Mouse (Mus musculus) liver, embryonic 15.5 days (tissue): Measurements from ENCODE around the gene Ndufs2. TPM values are rescaled to one million over a fixed set of nuclear protein-coding genes. Genes with fewer than 3 reads are reported as not detected.

Source experiments
- ATAC-seq: fragments of 200-750 bp; cut with Nextera tagmentation; 2 replicates; pipeline ENCODE4 v1.8.0; 2017; ENCODE audit warnings: moderate number of reproducible peaks, mild to moderate bottlenecking, moderate library complexity; ENCODE audit not compliant: insufficient read depth
- H3K27ac ChIP-seq: fragments of 300-500 bp; sonication (generic); replicated peaks from 2 replicates; pipeline ENCODE4 v1.5.1; 2015; ENCODE audit warnings: mild to moderate bottlenecking, inconsistent platforms
- H3K27me3 ChIP-seq: fragments of 300-500 bp; sonication (generic); 2 replicates; pipeline ENCODE4 v1.6.1; 2015; ENCODE audit warnings: mild to moderate bottlenecking, inconsistent platforms
- H3K36me3 ChIP-seq: fragments of 300-500 bp; sonication (generic); replicated peaks from 2 replicates; pipeline ENCODE4 v1.6.1; 2015; ENCODE audit warnings: moderate library complexity, mild to moderate bottlenecking, inconsistent platforms
- H3K4me1 ChIP-seq: fragments of 300-500 bp; sonication (generic); replicated peaks from 2 replicates; pipeline ENCODE4 v1.6.1; 2015; ENCODE audit warnings: inconsistent platforms
- H3K4me2 ChIP-seq: fragments of 300-500 bp; sonication (generic); 2 replicates; pipeline ENCODE4 v1.6.1; 2015; ENCODE audit warnings: moderate library complexity, mild to moderate bottlenecking, inconsistent platforms
- H3K4me3 ChIP-seq: fragments of 300-500 bp; sonication (generic); replicated peaks from 2 replicates; pipeline ENCODE4 v1.5.1; 2015; ENCODE audit warnings: mild to moderate bottlenecking, inconsistent platforms
- H3K9ac ChIP-seq: fragments of 300-500 bp; sonication (generic); 2 replicates; pipeline ENCODE4 v1.6.1; 2015; ENCODE audit warnings: moderate library complexity, mild to moderate bottlenecking, inconsistent platforms
- H3K9me3 ChIP-seq: fragments of 300-500 bp; sonication (generic); replicated peaks from 2 replicates; pipeline ENCODE4 v1.6.1; 2016; ENCODE audit warnings: inconsistent platforms
- WGBS: fragments of 180-500 bp; shearing (Covaris S2); methylation state at CpG from one replicate; pipeline ENCODE4 v1.1.7; 2015; ENCODE audit warnings: mixed read lengths; ENCODE audit not compliant: insufficient replicate concordance; 5-methylcytosine and 5-hydroxymethylcytosine counted together
- polyA plus RNA-seq: library from polyadenylated mRNA; unstranded; fragments of >200 nt; fragmentation: Nextera tagmentation; extraction: Ambion mirVana; gene quantifications from 2 replicates; pipeline ENCODE4 v1.2.1, GENCODE M21; 2015

Gene Ndufs2
- polyA plus RNA-seq = 137 and 144 TPM in 2 replicates

DNA sequence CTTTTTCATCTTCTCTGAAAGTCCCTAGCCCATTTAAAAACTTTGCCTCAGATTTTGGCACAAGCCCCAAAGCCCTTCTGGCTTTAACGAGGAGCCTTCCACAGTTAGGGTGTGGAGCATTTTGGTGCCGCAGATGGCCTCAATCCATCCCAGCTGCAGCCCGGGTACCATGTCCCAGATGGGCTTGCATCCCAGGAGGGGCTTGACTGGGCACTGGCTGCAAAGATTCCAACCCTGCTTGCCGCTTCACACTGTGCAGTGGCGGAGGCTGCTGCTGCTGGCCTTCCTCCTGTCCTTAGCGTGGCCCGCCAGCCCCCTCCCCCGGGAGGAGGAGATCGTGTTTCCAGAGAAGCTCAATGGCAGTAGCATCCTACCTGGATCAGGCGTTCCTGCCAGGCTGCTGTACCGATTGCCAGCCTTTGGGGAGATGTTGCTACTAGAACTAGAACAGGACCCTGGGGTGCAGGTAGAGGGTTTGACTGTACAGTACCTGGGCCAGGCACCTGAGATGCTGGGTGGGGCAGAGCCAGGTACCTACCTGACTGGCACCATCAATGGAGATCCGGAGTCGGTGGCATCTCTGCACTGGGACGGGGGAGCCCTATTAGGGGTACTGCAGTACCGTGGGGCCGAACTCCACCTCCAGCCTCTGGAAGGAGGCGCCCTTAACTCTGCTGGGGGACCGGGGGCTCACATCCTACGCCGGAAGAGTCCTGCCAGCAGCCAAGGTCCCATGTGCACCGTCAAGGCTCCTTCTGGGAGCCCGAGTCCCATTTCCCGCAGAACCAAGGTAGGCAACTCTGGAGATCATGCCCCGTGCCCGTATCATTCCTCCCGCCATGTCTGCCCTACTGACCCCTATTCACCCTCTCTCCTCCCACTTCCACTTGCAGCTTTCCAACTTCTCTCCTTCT, at the start of gene Ndufs2:
Gene Ndufs2, minus strand, starts transcription at position 709 of the 914 bp plus-strand sequence.
- no peak for ATAC-seq
- Histone ChIP-seq H3K9ac (no peak within 1 kb of the TSS), H3K36me3 (no peaks in the 10 kb centered on the region), H3K27me3 (peaks cover 61% of the 10 kb centered on the region), H3K4me3 (0 out of 2 replicates have a peak within 1 kb of the TSS, but pooled peaks have one; percentile 18), H3K4me1 (peaks cover 28% of the 10 kb centered on the region), H3K27ac (no peak within 1 kb of the TSS), H3K4me2 (peak within 1 kb of the TSS; percentile 27; the same call in 1 of the 2 replicates), H3K9me3 (no peaks in the 10 kb centered on the region)
- 34% methylated on average over 26 of the region's 26 CpGs for WGBS

DNA sequence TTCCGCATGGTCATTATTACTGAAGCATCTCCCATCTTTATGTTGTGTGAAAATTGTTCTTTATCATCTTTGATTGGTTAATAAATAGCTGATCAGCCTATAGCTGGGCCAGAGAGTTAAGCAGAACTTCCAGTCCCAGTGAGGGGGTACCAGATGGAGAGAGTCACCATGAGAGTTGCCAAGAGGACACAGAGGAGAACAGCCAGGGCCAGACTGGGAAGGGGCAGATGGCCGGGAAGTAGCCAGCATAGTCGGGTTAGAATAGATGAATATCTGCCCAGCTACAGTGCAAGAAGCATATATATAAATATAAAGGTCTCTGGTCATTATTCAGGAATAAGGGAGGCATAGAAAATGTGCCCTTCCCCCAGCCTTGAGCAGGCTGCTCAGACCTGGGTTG, 47.0 kb upstream of the Ndufs2 start:
- H3K36me3 ChIP-seq = no peaks in the 10 kb centered on the region
- H3K9ac ChIP-seq = no peak overlapping the region
- no peaks in the 10 kb centered on the region for H3K9me3 ChIP-seq
- no peak for ATAC-seq
- no peak overlapping the region for H3K4me2 ChIP-seq
- H3K4me1 ChIP-seq = peaks cover 10% of the 10 kb centered on the region
- no peak overlapping the region for H3K4me3 ChIP-seq
- H3K27me3 ChIP-seq = peaks cover 52% of the 10 kb centered on the region
- H3K27ac ChIP-seq = no peak overlapping the region
- WGBS = 52% methylated on average over 3 of the region's 3 CpGs

GRCm38 (mm10) chr1:171295063-171295402, 43.8 kb upstream of the Ndufs2 start:
- Histone ChIP-seq H3K4me3 (peak overlapping the region; percentile 78), H3K9ac (peak overlapping the region; percentile 77; the same call in 1 of the 2 replicates), H3K27ac (peak overlapping the region; percentile 87), H3K36me3 (peaks cover 1% of the 10 kb centered on the region; the same call in 1 of the 2 replicates), H3K9me3 (no peaks in the 10 kb centered on the region), H3K27me3 (peaks cover 43% of the 10 kb centered on the region), H3K4me2 (peak overlapping the region; percentile 69), H3K4me1 (peaks cover 30% of the 10 kb centered on the region)
- no peak for ATAC-seq
- WGBS = 4% methylated on average over 3 of the region's 3 CpGs

GRCm38 (mm10) chr1:171294298-171295062, 43.3 kb upstream of the Ndufs2 start, which contains the start of gene Ufc1:
Ufc1 (minus strand) TSS chr1:171295024.
- Histone ChIP-seq H3K4me1 (peaks cover 30% of the 10 kb centered on the region), H3K4me3 (peak within 1 kb of the TSS; percentile 78), H3K9me3 (no peaks in the 10 kb centered on the region), H3K9ac (peak within 1 kb of the TSS; percentile 77), H3K27me3 (peaks cover 40% of the 10 kb centered on the region), H3K27ac (peak within 1 kb of the TSS; percentile 87), H3K36me3 (peaks cover 7% of the 10 kb centered on the region), H3K4me2 (peak within 1 kb of the TSS; percentile 69)
- 1% methylated on average over 42 of the region's 42 CpGs for WGBS
- ATAC-seq = peak; percentile 77

GRCm38 (mm10) chr1:171293906-171294297, 42.7 kb upstream of the Ndufs2 start:
- H3K27ac ChIP-seq = peak overlapping the region; percentile 87
- H3K9me3 ChIP-seq = no peaks in the 10 kb centered on the region
- H3K4me1 ChIP-seq = peaks cover 32% of the 10 kb centered on the region
- peaks cover 36% of the 10 kb centered on the region for H3K27me3 ChIP-seq
- H3K4me3 ChIP-seq = peak overlapping the region; percentile 78
- H3K36me3 ChIP-seq = peaks cover 12% of the 10 kb centered on the region
- no peak for ATAC-seq
- 37% methylated on average over 5 of the region's 5 CpGs for WGBS
- H3K9ac ChIP-seq = peak overlapping the region; percentile 77
- peak overlapping the region; percentile 69 for H3K4me2 ChIP-seq

DNA sequence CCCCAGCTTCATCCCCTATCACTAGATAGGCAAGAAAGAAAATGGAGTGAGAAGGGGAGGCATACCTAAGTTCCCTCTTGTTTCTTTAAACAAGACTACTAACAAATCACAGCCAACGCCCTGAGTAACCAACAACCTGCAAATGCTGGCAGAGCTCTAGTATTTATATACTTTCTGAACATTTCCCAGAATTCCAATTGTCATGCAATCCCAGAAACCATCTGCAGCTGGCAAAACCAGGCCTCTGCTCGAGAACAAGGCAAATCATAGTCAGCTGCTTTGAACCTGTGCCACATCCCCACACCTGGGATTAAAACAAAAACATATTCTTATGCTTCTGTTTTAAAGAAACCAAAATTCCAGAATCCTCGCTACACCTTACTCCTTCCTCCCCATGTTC, 42.2 kb upstream of the Ndufs2 start:
- Histone ChIP-seq H3K9ac (no peak overlapping the region), H3K9me3 (no peaks in the 10 kb centered on the region), H3K4me1 (peaks cover 37% of the 10 kb centered on the region), H3K27me3 (peaks cover 31% of the 10 kb centered on the region), H3K4me3 (peak overlapping the region; percentile 78), H3K4me2 (peak overlapping the region; percentile 69), H3K36me3 (peaks cover 16% of the 10 kb centered on the region), H3K27ac (no peak overlapping the region)
- ATAC-seq = no peak
- 79% methylated on average over 3 of the region's 3 CpGs for WGBS

DNA sequence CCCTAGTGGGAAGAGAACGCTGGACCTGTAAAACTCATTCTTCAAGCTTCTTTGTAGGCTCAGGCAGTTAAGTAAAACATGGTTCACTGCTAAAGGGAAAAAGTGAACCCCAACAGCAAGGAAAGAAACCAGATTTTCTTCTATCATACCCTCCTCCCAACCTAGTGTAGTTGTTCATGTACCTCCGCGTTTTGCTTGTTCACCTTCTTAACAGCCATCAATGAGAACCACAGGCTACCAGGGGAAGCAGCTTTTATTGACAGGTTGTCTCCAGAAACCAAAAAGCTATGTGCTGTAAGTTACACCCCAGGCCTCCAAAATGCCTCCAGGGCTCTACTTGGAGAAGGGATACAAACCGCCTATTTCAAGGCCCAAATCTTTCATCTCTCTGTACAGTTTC, 37.1 kb upstream of the Ndufs2 start:
- H3K9ac ChIP-seq = no peak overlapping the region
- ATAC-seq = no peak
- peaks cover 71% of the 10 kb centered on the region for H3K4me1 ChIP-seq
- no peaks in the 10 kb centered on the region for H3K27me3 ChIP-seq
- H3K27ac ChIP-seq = peak overlapping the region; percentile 56
- peak overlapping the region; percentile 83 for H3K4me3 ChIP-seq
- 60% methylated on average over 4 of the region's 4 CpGs for WGBS
- peak overlapping the region; percentile 77 for H3K4me2 ChIP-seq
- no peaks in the 10 kb centered on the region for H3K9me3 ChIP-seq
- H3K36me3 ChIP-seq = peaks cover 49% of the 10 kb centered on the region

DNA sequence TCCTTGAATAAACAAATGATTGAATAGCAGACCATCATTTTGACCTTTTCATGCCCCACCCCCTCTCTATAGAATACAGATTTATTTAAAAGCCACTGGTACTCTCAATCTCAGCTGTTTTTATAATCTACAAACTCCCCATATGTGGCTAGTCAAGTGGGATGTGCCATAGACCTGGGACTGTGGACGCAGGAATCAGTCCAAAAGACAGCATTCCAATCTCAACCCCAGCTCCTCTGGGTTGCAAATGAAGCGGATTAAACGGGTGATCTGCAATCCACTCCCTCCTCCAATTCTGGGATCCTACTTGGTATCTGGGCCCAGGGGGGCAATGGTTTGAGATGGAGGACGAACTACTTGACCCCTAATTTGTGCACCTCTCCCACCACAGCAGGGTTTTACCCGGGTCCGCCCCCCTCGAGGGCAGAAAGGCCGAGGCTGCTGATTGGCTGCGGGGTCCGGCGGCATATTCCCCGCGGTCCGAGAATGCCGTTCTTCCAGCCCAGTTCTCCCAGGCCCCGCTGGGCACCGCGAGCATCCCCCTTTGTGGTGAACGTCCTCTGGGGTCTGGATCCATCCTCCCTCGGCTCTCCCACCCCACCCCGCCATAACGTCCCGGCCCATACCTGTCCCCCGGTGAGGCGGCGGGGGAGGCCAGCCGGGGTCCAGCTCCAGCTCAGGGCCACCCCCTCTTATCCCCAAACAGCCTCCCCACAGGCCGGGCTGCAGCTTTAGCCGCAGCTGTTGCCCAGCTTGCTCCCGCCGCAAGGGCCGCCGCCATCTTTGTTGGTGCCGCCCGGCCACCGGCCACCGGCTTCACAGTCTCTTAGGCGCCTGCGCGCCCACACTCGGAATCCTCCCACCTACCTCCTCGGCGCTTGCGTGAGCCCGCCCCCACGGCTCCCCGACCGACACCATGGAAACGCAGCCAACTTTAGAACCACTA, 36.2 kb upstream of the Ndufs2 start, which contains the start of gene Usp21:
Gene Usp21, minus strand, starts transcription at position 856 of the 946 bp plus-strand sequence.
- Histone ChIP-seq H3K36me3 (peaks cover 58% of the 10 kb centered on the region), H3K9me3 (no peaks in the 10 kb centered on the region), H3K4me1 (peaks cover 71% of the 10 kb centered on the region), H3K27ac (peak within 1 kb of the TSS; percentile 86), H3K4me2 (peak within 1 kb of the TSS; percentile 77), H3K4me3 (peak within 1 kb of the TSS; percentile 83), H3K9ac (peak within 1 kb of the TSS; percentile 88), H3K27me3 (no peaks in the 10 kb centered on the region)
- WGBS = 2% methylated on average over 49 of the region's 49 CpGs
- ATAC-seq = peak; percentile 92

DNA sequence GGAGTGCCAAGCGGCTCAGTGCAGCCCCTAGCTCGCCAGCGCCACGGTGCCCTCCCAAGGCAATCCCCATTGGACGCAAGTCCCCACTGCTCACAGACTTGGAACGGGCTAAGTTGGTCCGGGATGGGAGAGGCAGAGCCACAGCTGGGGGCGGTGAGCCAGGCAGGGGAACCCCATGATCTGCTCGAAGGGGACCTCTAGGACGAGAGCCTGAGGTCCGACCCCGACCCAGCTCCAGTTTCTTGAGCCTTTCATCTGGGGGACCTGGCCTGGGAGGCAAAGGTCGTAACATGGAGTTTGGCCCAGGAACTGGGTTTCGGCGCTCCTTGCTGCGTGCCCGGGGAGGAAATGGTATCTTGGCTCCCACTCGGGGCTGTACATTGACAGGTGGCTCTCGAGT, 35.3 kb upstream of the Ndufs2 start:
- no peak overlapping the region for H3K9ac ChIP-seq
- peak overlapping the region; percentile 25; the same call in 1 of the 2 replicates for H3K27ac ChIP-seq
- H3K4me3 ChIP-seq = peak overlapping the region; percentile 83; the same call in 1 of the 2 replicates
- H3K4me1 ChIP-seq = peaks cover 68% of the 10 kb centered on the region
- no peaks in the 10 kb centered on the region for H3K9me3 ChIP-seq
- peaks cover 63% of the 10 kb centered on the region for H3K36me3 ChIP-seq
- H3K4me2 ChIP-seq = peak overlapping the region; percentile 77
- WGBS = 86% methylated on average over 19 of the region's 19 CpGs
- H3K27me3 ChIP-seq = no peaks in the 10 kb centered on the region
- ATAC-seq = no peak
